Mouse (Mus musculus) adrenal gland, postnatal 25 days (tissue): ENCODE measurements around the gene Vars2. TPM values are rescaled to one million over a fixed set of nuclear protein-coding genes. Genes with fewer than 3 reads are reported as not detected.

Source experiments
- DNase-seq: peaks from one replicate; pipeline ENCODE4 v3.0.0; 2021; ENCODE audit warnings: mixed read lengths
- long read RNA-seq: library from polyadenylated mRNA; stranded (forward); transcript quantifications from one replicate; pipeline ENCODE4 v2.0.0, GENCODE M21; 2021
- total RNA-seq: library from RNA; stranded (reverse); gene quantifications from 2 replicates; pipeline ENCODE4 v1.2.3, GENCODE M21; 2021

The Vars2 gene
- 41.5 and 65.4 TPM in 2 replicates for total RNA-seq
- long read RNA-seq, full-length matches to known transcripts, result 5 of 19 reads
- long read RNA-seq, partial matches to known transcripts, result 9 of 19 reads
- long read RNA-seq, other reads (novel, unspliced or antisense), result 5 of 19 reads

DNA sequence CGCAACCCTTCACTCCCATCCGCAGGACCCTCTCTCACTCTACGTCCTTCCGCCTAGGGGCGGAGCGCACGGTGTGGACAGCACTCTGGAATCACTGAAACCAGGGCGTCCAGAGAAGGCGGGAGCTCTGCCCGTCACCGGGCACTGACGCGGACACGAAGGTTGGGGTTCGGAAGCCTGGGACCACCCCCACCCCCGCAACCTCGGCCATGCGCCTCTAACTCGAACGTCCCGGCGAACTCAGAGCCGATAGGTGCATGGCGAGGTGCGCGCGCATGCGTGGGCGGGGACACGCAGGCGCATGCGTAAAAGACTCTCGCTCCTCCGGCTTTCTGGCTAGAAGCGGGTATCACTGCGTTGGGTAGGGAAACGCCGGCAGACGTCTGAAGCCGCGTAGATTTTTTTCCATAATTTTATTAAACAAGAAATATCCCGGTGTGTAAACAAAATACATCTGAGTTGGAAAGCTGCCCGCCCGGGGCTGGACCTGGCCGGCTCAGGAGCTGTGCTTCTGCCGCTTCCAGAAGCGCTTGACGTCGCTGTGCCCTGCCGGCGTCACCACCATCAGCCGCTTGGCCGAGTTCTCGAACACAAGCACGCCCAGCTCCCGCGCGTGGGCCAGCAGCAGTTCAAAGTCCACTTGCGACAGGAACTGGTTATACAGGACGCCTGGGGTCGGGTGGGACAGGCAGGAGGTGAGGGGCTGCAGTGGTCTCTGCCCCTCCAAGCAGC lies at the start of gene Vars2:
Gene Vars2, minus strand, starts transcription at position 259 of the 732 bp plus-strand sequence.
- DNase-seq, result peak; percentile 96

- DNase-seq, result no peak
Measured at GRCm38 (mm10) chr17:35717080-35717479, 49.7 kb upstream of the Vars2 start.

- DNase-seq, result no peak
Measured at GRCm38 (mm10) chr17:35716114-35716513, 48.7 kb upstream of the Vars2 start.

- DNase-seq, result peak; percentile 41
Measured at GRCm38 (mm10) chr17:35710705-35711347, 43.4 kb upstream of the Vars2 start.

DNA sequence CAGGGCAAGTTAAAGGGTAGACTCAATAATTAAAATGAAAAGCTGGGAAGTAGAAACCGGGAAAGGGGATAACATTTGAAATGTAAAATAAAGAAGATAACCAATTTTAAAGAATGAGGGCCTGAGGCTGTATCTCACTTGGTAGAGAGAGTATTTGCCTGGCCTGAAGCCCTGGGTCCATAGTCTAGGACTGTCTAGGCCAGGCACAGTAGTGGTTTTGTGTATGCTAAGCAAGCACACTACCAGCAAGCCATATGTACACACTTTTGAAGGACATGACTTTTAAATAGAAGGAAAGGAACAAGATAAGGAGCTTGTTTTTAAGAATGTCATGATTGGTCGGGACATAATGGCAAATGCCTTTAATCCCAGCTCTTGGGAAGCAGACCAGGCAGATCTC lies 41.2 kb upstream of the Vars2 start:
- DNase-seq, result no peak

- DNase-seq, result peak; percentile 23
Measured at GRCm38 (mm10) chr17:35707929-35708328, 40.5 kb upstream of the Vars2 start.

- peak; percentile 67 for DNase-seq
Measured at GRCm38 (mm10) chr17:35705836-35706235, 38.4 kb upstream of the Vars2 start.

GRCm38 (mm10) chr17:35704621-35705464 lies 37.5 kb upstream of the Vars2 start, which contains the start of gene Ddr1:
TSS of gene Ddr1 (minus strand) at chr17:35704621.
- no peak for DNase-seq

GRCm38 (mm10) chr17:35703751-35704271 lies 36.4 kb upstream of the Vars2 start:
- DNase-seq, result peak; percentile 21

- DNase-seq, result no peak
Measured at GRCm38 (mm10) chr17:35703065-35703464, 35.7 kb upstream of the Vars2 start.

DNA sequence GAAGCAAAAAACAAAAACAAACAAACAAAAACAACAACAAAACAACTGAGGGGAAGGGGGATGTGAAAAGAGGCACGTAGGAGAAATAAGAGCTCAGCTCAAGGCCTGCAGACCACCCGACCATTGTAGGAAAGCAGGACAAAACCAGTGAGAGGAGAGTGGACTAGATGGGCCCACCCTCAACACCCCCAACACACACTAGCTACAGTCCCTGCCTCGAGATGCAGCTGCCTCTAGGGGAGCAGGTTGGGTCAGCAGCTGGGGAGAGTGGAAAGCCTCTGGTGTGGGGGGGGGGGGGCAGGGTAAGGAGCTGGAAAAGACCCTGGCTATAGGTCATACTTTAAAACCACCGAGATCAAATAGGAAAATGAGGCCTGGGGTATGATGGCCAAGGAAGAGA lies 35.2 kb upstream of the Vars2 start:
- no peak for DNase-seq

DNA sequence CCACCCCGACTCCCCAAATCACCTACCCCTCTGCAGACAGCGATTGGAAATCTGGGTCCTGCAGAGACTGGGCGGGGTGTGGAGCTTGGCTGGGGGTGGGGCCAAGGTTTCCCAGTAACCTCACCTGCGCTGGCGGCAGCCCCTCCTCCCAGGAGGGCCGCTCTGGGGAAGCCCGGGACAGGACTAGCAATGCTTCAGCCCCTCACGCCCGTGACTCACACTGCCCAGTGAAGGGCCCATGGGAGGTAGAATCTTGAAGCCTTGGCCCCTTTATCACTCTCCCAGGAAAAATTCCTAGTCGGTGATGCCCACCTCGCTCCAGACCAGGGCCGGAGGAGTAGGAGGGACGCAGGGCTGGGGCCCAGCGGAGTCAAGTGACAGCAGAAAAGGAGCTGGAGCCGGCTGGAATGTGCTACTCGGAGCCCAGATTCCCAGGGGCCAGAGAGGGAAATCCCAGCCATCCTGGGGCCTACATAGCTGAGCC lies 34.6 kb upstream of the Vars2 start:
- DNase-seq, result peak; percentile 15

- DNase-seq, result no peak
Measured at GRCm38 (mm10) chr17:35701203-35701977, 34.0 kb upstream of the Vars2 start.

GRCm38 (mm10) chr17:35700371-35700961 lies 33.1 kb upstream of the Vars2 start:
- DNase-seq, result peak; percentile 85

- peak; percentile 84 for DNase-seq
Measured at GRCm38 (mm10) chr17:35699919-35700318, 32.5 kb upstream of the Vars2 start.

DNA sequence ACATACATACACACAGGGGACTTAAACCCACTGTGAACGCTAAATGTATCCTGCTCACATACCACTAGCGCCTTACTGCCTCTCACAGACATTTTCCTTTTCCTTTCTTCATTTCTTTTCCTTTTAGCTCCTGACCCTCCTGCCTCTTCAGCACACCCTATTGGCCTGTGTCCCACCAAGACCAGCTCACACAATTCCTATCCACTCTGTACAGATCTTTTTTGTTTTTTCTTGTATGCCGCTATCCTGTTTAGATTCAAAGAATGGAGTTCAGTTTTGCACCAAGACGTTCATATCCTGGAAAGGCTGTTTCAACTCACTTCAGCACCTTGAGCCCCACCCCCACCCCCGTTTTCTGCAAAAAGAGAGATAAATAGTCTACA lies 31.1 kb upstream of the Vars2 start:
- DNase-seq, result no peak

DNA sequence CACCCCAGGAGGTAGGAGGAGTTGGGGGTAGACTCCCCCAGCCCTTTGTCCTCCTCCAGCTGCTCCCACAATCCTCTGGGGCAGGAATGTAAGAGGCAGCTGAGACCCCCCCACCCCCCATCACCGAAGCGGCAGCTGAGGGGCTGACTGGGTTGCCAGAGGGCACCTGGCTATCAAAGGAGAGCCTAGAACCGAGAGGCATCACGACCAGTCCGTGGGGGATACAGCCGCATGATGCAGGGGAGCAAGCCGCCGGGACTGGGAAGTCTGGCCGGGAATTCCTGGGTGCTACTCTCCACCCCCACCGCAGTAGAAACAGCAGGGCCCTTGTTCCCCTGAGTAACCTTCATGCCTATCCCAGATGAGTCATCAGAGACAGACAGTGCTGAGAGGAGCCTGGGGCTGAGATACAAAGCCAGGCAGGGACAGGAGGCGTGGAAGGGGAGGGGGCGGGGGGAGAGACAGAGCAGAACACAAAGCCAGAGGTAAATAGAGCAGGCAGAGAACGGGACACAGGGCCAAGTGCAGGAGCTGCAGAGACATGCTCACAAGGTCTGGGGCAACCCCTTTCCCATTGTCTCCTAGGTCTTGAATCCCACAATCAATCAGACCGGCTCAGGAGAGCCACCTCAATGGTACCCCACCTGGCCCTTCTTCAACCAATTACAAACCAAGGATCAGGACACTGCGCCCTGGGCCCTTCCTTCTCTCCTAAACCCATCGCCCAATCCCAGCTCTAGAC lies 30.5 kb upstream of the Vars2 start:
- DNase-seq, result peak; percentile 44

GRCm38 (mm10) chr17:35697429-35697758 lies 30.0 kb upstream of the Vars2 start:
- no peak for DNase-seq

DNA sequence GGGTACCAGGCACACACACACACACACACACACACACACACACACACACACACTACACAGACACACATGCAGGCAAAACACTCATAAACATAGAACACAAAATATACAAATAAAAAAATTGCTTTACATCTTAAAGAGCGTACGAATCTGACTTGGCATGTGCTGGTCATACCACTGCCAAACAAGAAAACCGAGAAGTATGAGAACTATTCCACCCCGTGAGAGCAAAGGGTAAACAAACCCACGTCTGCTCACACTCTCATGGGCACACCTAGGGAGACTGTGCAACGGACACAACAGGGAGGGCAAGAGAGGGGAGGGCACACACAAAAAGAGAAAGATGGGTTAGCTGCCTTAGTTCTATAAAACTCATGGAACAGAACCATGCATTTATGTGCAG lies 29.3 kb upstream of the Vars2 start:
- DNase-seq, result no peak

DNA sequence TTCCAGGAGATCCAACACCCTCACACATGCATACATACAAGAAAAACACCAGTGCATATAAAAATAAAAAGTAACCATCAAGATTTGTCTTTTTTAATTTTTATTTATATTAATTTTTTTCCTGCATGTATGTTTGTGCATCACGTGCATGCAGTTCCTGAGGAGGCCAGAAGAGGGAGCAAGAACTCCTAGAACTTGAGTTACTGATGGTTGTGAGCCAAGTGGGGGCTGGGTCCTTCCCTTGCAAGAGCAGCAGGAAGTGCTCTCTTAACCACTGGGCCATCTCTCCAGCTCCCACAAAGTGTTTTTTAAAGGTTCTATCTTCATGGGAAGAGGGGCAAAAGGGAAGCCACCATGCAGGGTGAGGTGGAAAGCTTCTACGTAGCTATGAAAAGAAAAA lies 27.9 kb upstream of the Vars2 start:
- peak; percentile 17 for DNase-seq
